Mouse (Mus musculus) thymus, postnatal 14 days (tissue): Measurements from ENCODE around the gene Rbks.

Source experiments
- DNase-seq: peaks from one replicate; pipeline ENCODE4 v3.0.0; 2021

Rbks gene

GRCm38 (mm10) chr5:31576539-31576975, 120.9 kb downstream of the Rbks start:
- DNase-seq, result no peak
